Mouse (Mus musculus) neural tube, embryonic 14.5 days (tissue): ENCODE measurements around the gene Prmt2. TPM values are rescaled to one million over a fixed set of nuclear protein-coding genes. Genes with fewer than 3 reads are reported as not detected.
A peak's percentile ranks its signal among the peaks of the same experiment; 100 is the strongest.

Source experiments
- ATAC-seq: fragments of 200-750 bp; cut with Nextera tagmentation; 2 replicates; pipeline ENCODE4 v1.8.0; 2017; ENCODE audit warnings: low read depth, mild to moderate bottlenecking, moderate TSS enrichment, moderate library complexity
- H3K27ac ChIP-seq: fragments of 300-500 bp; sonication (generic); 2 replicates; pipeline ENCODE4 v1.5.1; 2014; ENCODE audit warnings: low read depth, mild to moderate bottlenecking, control low read depth, low read length, moderate library complexity, mixed read lengths
- H3K27me3 ChIP-seq: fragments of 300-500 bp; sonication (generic); 2 replicates; pipeline ENCODE4 v1.6.1; 2014; ENCODE audit warnings: low read length; ENCODE audit not compliant: control insufficient read depth, insufficient read depth
- H3K36me3 ChIP-seq: fragments of 300-500 bp; sonication (generic); 2 replicates; pipeline ENCODE4 v1.6.1; 2014; ENCODE audit warnings: low read length, mixed read lengths; ENCODE audit not compliant: control insufficient read depth, insufficient read depth
- H3K4me1 ChIP-seq: fragments of 300-500 bp; sonication (generic); 2 replicates; pipeline ENCODE4 v1.6.1; 2014; ENCODE audit warnings: low read length; ENCODE audit not compliant: control insufficient read depth, insufficient read depth
- H3K4me2 ChIP-seq: fragments of 300-500 bp; sonication (generic); 2 replicates; pipeline ENCODE4 v1.6.1; 2014; ENCODE audit warnings: mild to moderate bottlenecking, low read depth, low read length, control low read depth
- H3K4me3 ChIP-seq: fragments of 300-500 bp; sonication (generic); 2 replicates; pipeline ENCODE4 v1.5.1; 2014; ENCODE audit warnings: low read depth, low read length, control low read depth, mixed read lengths
- H3K9ac ChIP-seq: fragments of 300-500 bp; sonication (generic); replicated peaks from 2 replicates; pipeline ENCODE4 v1.6.1; 2014; ENCODE audit warnings: low read depth, mild to moderate bottlenecking, control low read depth, low read length, mixed read lengths
- H3K9me3 ChIP-seq: fragments of 300-500 bp; sonication (generic); 2 replicates; pipeline ENCODE4 v1.6.1; 2016; ENCODE audit warnings: low read length; ENCODE audit not compliant: control insufficient read depth
- WGBS: fragments of 180-500 bp; shearing (Covaris S2); extraction: QIAGEN DNeasy Blood & Tissue Kit; methylation state at CpG from one replicate; pipeline ENCODE4 v1.1.7; 2014; 5-methylcytosine and 5-hydroxymethylcytosine counted together
- polyA plus RNA-seq: library from polyadenylated mRNA; unstranded; fragments of >200 nt; fragmentation: Nextera tagmentation; extraction: Ambion mirVana; gene quantifications from 2 replicates; pipeline ENCODE4 v1.2.1, GENCODE M21; 2014

The Prmt2 gene
- polyA plus RNA-seq = 279 and 325 TPM in 2 replicates

DNA sequence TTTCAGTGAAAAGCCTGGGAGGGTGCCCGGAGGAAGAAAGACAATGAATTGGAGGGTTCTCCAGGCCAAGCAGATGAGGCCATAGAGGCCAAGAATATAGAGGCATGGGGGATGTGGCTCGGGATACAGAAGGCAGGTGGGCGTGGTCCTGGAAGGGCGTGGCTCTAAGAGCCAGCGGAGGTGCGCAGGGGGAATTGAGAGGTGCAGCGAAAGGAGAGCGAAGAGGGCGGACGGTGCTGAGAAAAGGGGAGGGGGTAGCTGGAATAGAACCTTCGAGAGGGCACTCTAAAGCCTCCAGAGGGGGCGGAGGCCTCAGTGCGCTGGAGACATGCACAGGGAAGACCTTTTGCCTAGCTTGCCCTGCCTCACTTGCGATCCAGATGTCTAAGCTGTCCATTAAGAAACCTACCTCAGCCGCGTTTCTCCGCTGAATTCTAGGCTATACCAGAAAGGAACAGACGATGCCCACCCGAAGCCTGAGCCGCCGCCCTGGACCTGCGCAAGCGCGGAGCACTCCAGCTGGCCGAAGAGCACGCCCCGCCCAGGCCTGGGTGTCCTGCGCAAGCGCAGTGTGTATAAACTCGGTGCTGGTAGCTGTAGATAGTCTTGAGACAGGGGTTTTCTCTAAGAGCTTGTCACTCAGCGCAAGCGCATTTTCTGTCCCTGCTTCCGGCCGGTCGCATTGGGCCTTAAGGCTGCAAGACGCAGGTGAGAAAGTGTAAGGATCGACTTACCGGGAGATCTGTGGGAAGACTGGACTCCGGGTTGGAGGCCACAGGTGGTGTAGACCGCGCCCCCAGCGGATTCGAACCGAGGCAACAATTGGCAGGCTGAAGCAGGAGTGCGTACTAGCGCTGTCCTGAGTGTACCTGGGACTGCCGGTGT lies at the start of gene Prmt2:
Gene Prmt2, minus strand, starts transcription at position 525 of the 885 bp plus-strand sequence.
- peak within 1 kb of the TSS; percentile 79 for H3K4me3 ChIP-seq
- H3K27me3 ChIP-seq = no peaks in the 10 kb centered on the region
- peaks cover 9% of the 10 kb centered on the region; the same call in 1 of the 2 replicates for H3K4me1 ChIP-seq
- under 1% methylated on average over 47 of the region's 47 CpGs for WGBS
- ATAC-seq = peak; percentile 98
- H3K27ac ChIP-seq = peak within 1 kb of the TSS; percentile 95
- H3K36me3 ChIP-seq = peaks cover 5% of the 10 kb centered on the region; the same call in 1 of the 2 replicates
- peak within 1 kb of the TSS; percentile 80 for H3K9ac ChIP-seq
- H3K9me3 ChIP-seq = no peaks in the 10 kb centered on the region
- peak within 1 kb of the TSS; percentile 53 for H3K4me2 ChIP-seq

DNA sequence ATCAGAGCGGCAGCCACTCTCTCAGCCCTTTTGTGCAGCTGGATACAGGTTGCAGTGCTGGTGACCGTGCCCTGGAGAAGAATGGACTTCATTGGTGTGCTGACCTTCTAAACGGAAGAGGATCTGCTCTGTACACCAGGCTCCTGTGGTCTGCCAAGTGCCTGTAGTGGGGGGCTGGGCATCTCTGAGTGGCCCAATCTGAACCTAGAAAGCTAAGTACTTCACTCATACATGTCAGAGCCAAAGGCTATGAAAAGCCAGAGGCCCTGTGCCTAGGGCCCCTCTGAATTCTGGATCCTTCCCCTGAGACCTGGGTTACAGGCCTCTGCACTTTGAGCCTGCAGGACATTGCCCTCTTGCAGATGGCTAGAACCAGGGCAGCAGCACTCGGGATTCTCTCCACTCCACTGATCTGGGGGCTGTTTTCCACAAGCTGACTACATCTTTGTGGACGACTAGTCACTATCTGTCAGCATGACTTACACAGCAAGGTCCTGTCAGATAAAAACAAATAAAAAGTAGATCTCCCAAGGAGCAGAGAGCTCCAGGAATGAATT lies 41.0 kb upstream of the Prmt2 start:
- WGBS = 79% methylated on average over 5 of the region's 5 CpGs
- H3K9ac ChIP-seq = no peak overlapping the region
- no peaks in the 10 kb centered on the region for H3K4me1 ChIP-seq
- no peak overlapping the region for H3K27ac ChIP-seq
- H3K9me3 ChIP-seq = no peaks in the 10 kb centered on the region
- ATAC-seq = no peak
- no peaks in the 10 kb centered on the region for H3K27me3 ChIP-seq
- peaks cover 77% of the 10 kb centered on the region for H3K36me3 ChIP-seq
- no peak overlapping the region for H3K4me3 ChIP-seq
- H3K4me2 ChIP-seq = no peak overlapping the region

DNA sequence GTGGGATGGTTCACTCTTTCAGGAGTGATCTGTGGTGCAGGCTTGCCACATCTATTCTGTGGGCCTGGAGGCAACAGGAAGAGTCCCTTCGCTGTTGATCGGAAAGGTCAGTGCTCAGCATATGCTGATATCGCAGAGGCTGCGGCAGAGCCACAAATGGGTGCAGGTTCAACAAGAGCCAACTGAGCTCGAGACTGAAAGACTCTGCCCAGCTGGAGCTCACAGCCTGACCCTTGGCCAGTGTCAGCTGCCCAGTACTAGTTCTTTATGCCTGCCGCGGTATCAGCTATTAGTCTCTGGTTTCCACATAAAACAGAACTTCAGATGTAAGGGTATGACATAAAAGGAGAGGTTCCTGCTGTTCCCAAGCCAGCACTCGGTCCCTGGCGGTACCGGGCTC lies 37.6 kb upstream of the Prmt2 start:
- Histone ChIP-seq H3K4me2 (no peak overlapping the region), H3K27me3 (no peaks in the 10 kb centered on the region), H3K9ac (no peak overlapping the region), H3K27ac (no peak overlapping the region), H3K9me3 (no peaks in the 10 kb centered on the region), H3K4me1 (no peaks in the 10 kb centered on the region), H3K36me3 (peaks cover 71% of the 10 kb centered on the region), H3K4me3 (no peak overlapping the region)
- no peak for ATAC-seq
- 84% methylated on average over 10 of the region's 10 CpGs for WGBS

DNA sequence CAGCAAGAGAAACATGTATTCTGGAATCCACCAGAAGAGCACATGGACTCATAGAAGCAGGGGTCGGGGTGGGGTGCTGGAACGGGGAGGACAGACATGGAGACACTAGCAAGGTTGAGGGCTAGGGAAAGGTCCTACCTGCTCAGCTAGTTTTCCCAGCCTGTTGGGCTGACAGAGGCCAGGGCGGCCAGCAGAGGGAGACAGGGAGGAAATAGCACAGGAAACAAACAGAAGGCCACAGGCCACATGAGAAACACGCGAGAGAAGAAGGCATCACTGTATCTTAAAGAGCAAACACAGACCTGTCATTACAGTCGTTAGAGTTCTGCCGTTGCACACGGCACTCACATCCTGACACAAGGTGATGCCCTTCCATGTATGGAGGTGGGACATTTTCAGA lies 33.6 kb upstream of the Prmt2 start:
- H3K9me3 ChIP-seq = no peaks in the 10 kb centered on the region
- H3K27ac ChIP-seq = no peak overlapping the region
- 64% methylated on average over 8 of the region's 8 CpGs for WGBS
- H3K9ac ChIP-seq = no peak overlapping the region
- no peak overlapping the region for H3K4me2 ChIP-seq
- peaks cover 76% of the 10 kb centered on the region for H3K36me3 ChIP-seq
- no peak overlapping the region for H3K4me3 ChIP-seq
- no peak for ATAC-seq
- H3K4me1 ChIP-seq = no peaks in the 10 kb centered on the region
- H3K27me3 ChIP-seq = no peaks in the 10 kb centered on the region

DNA sequence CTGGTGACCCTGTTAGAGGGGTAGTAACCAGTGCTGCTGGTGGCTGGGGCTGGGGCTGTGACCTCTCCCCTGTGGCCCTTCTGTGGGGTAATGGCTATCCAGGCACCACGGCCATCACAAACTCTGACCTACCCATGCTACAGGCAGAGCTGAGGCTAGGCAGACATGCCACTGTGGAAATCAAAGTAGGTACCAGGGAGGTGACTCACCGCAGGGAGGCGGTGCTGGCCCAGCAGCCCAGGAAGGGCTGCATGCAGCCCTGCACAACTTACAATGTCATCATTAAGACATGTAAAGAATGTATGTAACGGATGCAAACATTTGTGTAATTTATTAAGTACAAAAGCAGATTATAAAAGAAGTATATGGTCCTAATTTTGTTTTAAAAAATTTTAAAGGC lies 24.8 kb upstream of the Prmt2 start:
- Histone ChIP-seq H3K9me3 (no peaks in the 10 kb centered on the region), H3K4me2 (no peak overlapping the region), H3K4me1 (no peaks in the 10 kb centered on the region), H3K9ac (no peak overlapping the region), H3K27ac (no peak overlapping the region), H3K27me3 (no peaks in the 10 kb centered on the region), H3K36me3 (peaks cover 26% of the 10 kb centered on the region), H3K4me3 (no peak overlapping the region)
- ATAC-seq = no peak
- 76% methylated on average over 4 of the region's 4 CpGs for WGBS

DNA sequence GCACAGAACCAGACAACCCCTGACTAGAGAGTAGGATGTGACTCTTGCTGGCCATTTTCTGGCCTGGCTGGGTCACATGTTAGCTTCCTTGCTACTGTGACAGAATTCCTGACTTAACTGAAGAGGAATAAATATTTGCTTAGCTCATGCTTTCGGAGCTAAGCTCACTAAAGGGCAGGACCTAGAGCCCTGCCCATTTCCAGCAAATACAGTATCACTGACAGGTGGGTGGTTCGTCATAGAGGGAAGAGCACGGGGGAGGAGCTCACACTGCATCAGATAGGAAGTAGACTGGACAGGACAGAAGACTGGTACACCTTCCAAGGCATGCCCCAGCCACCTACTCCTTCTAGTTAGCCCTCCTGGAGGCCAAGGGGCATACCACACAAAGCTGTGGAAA lies 23.8 kb upstream of the Prmt2 start:
- no peaks in the 10 kb centered on the region for H3K4me1 ChIP-seq
- ATAC-seq = no peak
- H3K9me3 ChIP-seq = no peaks in the 10 kb centered on the region
- H3K27me3 ChIP-seq = no peaks in the 10 kb centered on the region
- 99% methylated on average over 3 of the region's 3 CpGs for WGBS
- peaks cover 18% of the 10 kb centered on the region for H3K36me3 ChIP-seq
- no peak overlapping the region for H3K27ac ChIP-seq
- H3K9ac ChIP-seq = no peak overlapping the region
- no peak overlapping the region for H3K4me3 ChIP-seq
- H3K4me2 ChIP-seq = no peak overlapping the region

DNA sequence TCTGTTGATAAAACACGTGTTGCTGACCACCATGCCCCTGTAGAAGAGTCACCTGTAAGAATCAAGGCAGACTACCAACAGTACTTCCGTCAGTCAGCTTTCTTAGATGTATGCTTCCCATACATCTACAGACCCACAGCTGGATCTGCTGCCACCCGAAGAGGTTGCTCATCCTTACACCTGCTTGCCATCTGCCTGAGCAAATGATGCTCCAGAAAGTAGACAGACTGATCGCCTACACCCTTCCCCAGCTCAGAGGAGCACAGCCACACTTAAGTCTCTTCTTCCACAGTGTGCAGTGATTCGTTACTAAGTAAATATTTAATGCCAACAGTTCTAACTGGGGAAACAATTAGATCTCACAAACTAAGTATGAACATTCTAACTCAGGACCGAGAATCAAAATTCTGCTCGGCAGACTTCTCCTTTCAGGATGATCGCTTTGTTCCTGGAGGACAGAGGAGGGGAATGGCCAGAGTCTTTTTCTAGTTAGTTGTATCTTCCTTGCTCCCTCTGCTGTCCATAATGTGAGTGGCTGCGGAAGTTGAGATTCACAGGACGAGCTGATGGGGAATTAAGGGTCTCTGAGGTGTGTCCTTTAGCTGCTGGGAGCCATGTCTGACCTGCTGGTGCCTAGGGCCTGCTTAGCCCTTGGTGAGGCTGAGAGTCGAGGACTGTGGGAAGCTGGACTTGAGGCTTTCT lies 22.8 kb upstream of the Prmt2 start:
- Histone ChIP-seq H3K4me1 (no peaks in the 10 kb centered on the region), H3K9ac (no peak overlapping the region), H3K27ac (no peak overlapping the region), H3K4me3 (no peak overlapping the region), H3K36me3 (peaks cover 16% of the 10 kb centered on the region), H3K9me3 (no peaks in the 10 kb centered on the region), H3K4me2 (no peak overlapping the region), H3K27me3 (no peaks in the 10 kb centered on the region)
- 63% methylated on average over 11 of the region's 11 CpGs for WGBS
- no peak for ATAC-seq

DNA sequence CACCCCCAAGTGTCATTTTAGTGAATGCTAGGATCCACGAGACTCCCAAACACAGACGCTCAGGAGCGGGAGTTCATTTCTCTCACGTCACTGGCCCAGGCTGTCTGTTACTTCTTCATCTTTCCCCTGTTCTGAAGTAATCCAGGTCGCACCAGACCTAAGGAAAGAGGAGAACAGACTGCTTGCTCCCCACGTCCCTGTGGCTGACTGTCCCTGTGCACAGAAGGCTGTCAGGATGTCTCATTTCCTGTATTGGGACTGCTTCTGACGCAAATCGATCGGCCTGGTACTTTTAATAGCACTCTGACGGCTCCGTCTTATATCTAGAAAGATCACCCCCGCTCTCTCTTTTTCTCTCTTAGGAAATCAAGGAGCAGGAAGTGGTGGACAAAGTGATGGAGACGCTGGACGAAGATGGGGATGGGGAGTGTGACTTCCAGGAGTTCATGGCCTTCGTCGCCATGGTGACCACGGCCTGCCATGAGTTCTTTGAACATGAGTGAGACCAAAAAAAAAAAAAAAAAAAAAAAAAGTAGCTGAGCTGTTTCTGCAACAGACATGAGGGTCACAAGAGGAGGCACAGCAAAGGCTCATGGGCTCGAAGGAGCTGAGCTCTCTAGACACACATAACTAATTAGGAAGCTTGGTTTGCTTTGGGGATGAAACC lies 22.0 kb upstream of the Prmt2 start:
- Histone ChIP-seq H3K27ac (no peak overlapping the region), H3K9ac (no peak overlapping the region), H3K4me1 (no peaks in the 10 kb centered on the region), H3K9me3 (no peaks in the 10 kb centered on the region), H3K27me3 (no peaks in the 10 kb centered on the region), H3K4me2 (no peak overlapping the region), H3K36me3 (0 out of 2 replicates have a peak, but pooled peaks cover 8% of the 10 kb centered on the region), H3K4me3 (no peak overlapping the region)
- 67% methylated on average over 18 of the region's 18 CpGs for WGBS
- no peak for ATAC-seq
